Mouse (Mus musculus): ENCODE data around the gene Ablim2.

The Ablim2 gene

GRCm38 (mm10) chr5:35757639-35758001 is at the start of gene Ablim2:
Ablim2 (plus strand) TSS chr5:35757880.
- DNase-seq (ENCODE audit: low read depth): no peak

GRCm38 (mm10) chr5:35710481-35710880 is 47.2 kb upstream of the Ablim2 start:
- peak; percentile 34 for DNase-seq (ENCODE audit: low read depth)

GRCm38 (mm10) chr5:35710931-35711330 is 46.7 kb upstream of the Ablim2 start:
- peak; percentile 41 for DNase-seq (ENCODE audit: low read depth)

GRCm38 (mm10) chr5:35712517-35712916 is 45.2 kb upstream of the Ablim2 start:
- no peak for DNase-seq (ENCODE audit: low read depth)

- peak; percentile 91 for DNase-seq (ENCODE audit: low read depth)
Measured at GRCm38 (mm10) chr5:35713649-35714354, 43.9 kb upstream of the Ablim2 start.

GRCm38 (mm10) chr5:35717455-35717854 is 40.2 kb upstream of the Ablim2 start:
- DNase-seq (ENCODE audit: low read depth): no peak

- peak; percentile 86 for DNase-seq (ENCODE audit: low read depth)
Measured at GRCm38 (mm10) chr5:35717946-35718345, 39.7 kb upstream of the Ablim2 start.

- DNase-seq (ENCODE audit: low read depth): no peak
Measured at GRCm38 (mm10) chr5:35718817-35719216, 38.9 kb upstream of the Ablim2 start.

GRCm38 (mm10) chr5:35719343-35719742 is 38.3 kb upstream of the Ablim2 start:
- no peak for DNase-seq (ENCODE audit: low read depth)

- DNase-seq (ENCODE audit: low read depth): peak; percentile 13
Measured at GRCm38 (mm10) chr5:35719880-35720279, 37.8 kb upstream of the Ablim2 start.

GRCm38 (mm10) chr5:35721933-35722332 is 35.7 kb upstream of the Ablim2 start:
- DNase-seq (ENCODE audit: low read depth): no peak

GRCm38 (mm10) chr5:35722654-35723053 is 35.0 kb upstream of the Ablim2 start:
- peak; percentile 41 for DNase-seq (ENCODE audit: low read depth)

- DNase-seq (ENCODE audit: low read depth): no peak
Measured at GRCm38 (mm10) chr5:35723900-35724299, 33.8 kb upstream of the Ablim2 start.

GRCm38 (mm10) chr5:35725840-35726239 is 31.8 kb upstream of the Ablim2 start:
- no peak for DNase-seq (ENCODE audit: low read depth)

GRCm38 (mm10) chr5:35727447-35727846 is 30.2 kb upstream of the Ablim2 start:
- no peak for DNase-seq (ENCODE audit: low read depth)

GRCm38 (mm10) chr5:35728344-35728956 is 29.2 kb upstream of the Ablim2 start:
- DNase-seq (ENCODE audit: low read depth): no peak

- no peak for DNase-seq (ENCODE audit: low read depth)
Measured at GRCm38 (mm10) chr5:35728957-35729460, 28.7 kb upstream of the Ablim2 start.

- no peak for DNase-seq (ENCODE audit: low read depth)
Measured at GRCm38 (mm10) chr5:35729844-35730243, 27.8 kb upstream of the Ablim2 start.

- DNase-seq (ENCODE audit: low read depth): no peak
Measured at GRCm38 (mm10) chr5:35730552-35730951, 27.1 kb upstream of the Ablim2 start.

- DNase-seq (ENCODE audit: low read depth): no peak
Measured at GRCm38 (mm10) chr5:35731006-35731405, 26.7 kb upstream of the Ablim2 start.

GRCm38 (mm10) chr5:35733523-35733922 is 24.2 kb upstream of the Ablim2 start:
- DNase-seq (ENCODE audit: low read depth): no peak

- no peak for DNase-seq (ENCODE audit: low read depth)
Measured at GRCm38 (mm10) chr5:35737231-35737901, 20.3 kb upstream of the Ablim2 start.

- no peak for DNase-seq (ENCODE audit: low read depth)
Measured at GRCm38 (mm10) chr5:35739005-35739404, 18.7 kb upstream of the Ablim2 start.
